Mouse (Mus musculus): ENCODE data around the gene Prss56. TPM values are rescaled to one million over a fixed set of nuclear protein-coding genes. Genes with fewer than 3 reads are reported as not detected.

Prss56 gene
- polyA plus RNA-seq, 2 experiments = 0.18 to 0.22 TPM

GRCm38 (mm10) chr1:87198119-87199065 is 15.3 kb downstream of the Prss56 start:
- Histone ChIP-seq H3K9ac (ENCODE audit: low read depth, low read length, severe bottlenecking) (no peak overlapping the region), H3K9me3 (ENCODE audit: control insufficient read depth, low read length) (no peaks in the 10 kb centered on the region), H3K4me2 (replicated peaks; ENCODE audit: low read depth, low read length, severe bottlenecking) (no peak overlapping the region), H3K36me3 (ENCODE audit: control insufficient read depth, insufficient read depth, low read length) (no peaks in the 10 kb centered on the region), H3K4me1 (ENCODE audit: control insufficient read depth, insufficient read depth, low read length) (no peaks in the 10 kb centered on the region), H3K27ac (replicated peaks; ENCODE audit: low read depth, low read length) (no peak overlapping the region), H3K27me3 (ENCODE audit: control insufficient read depth, insufficient read depth, low read length) (no peaks in the 10 kb centered on the region), H3K4me3 (replicated peaks; ENCODE audit: low read length) (no peak overlapping the region)
- WGBS = 71% methylated on average over 12 of the region's 12 CpGs
- TF ChIP-seq POLR2A (IDR thresholded peaks at IDR 0.05; ENCODE audit: borderline replicate concordance, extremely low read depth, insufficient read depth, insufficient read length) = no peak
- ATAC-seq (ENCODE audit: low FRiP score, low read depth) (0 out of 2 replicates have a peak, but pooled peaks have one; percentile 17), DNase-seq (ENCODE audit: low spot score) (no peak)

- Histone ChIP-seq H3K4me2 (replicated peaks; ENCODE audit: low read depth, low read length, severe bottlenecking) (no peak overlapping the region), H3K9ac (ENCODE audit: low read depth, low read length, severe bottlenecking) (no peak overlapping the region), H3K27me3 (ENCODE audit: control insufficient read depth, insufficient read depth, low read length) (no peaks in the 10 kb centered on the region), H3K36me3 (ENCODE audit: control insufficient read depth, insufficient read depth, low read length) (no peaks in the 10 kb centered on the region), H3K9me3 (ENCODE audit: control insufficient read depth, low read length) (no peaks in the 10 kb centered on the region), H3K4me3 (replicated peaks; ENCODE audit: low read length) (no peak overlapping the region), H3K27ac (replicated peaks; ENCODE audit: low read depth, low read length) (no peak overlapping the region), H3K4me1 (ENCODE audit: control insufficient read depth, insufficient read depth, low read length) (no peaks in the 10 kb centered on the region)
- no peak for TF ChIP-seq POLR2A (IDR thresholded peaks at IDR 0.05; ENCODE audit: borderline replicate concordance, extremely low read depth, insufficient read depth, insufficient read length)
- WGBS = 45% methylated on average over 2 of the region's 2 CpGs
- ATAC-seq (ENCODE audit: low FRiP score, low read depth) = no peak
- no peak for DNase-seq (ENCODE audit: low spot score)
Measured at GRCm38 (mm10) chr1:87200811-87201210, 17.7 kb downstream of the Prss56 start.

- H3K4me3 ChIP-seq (replicated peaks; ENCODE audit: low read length) = no peak overlapping the region
- DNase-seq (ENCODE audit: low spot score) = no peak
- H3K4me2 ChIP-seq (replicated peaks; ENCODE audit: low read depth, low read length, severe bottlenecking) = no peak overlapping the region
- no peaks in the 10 kb centered on the region for H3K36me3 ChIP-seq (ENCODE audit: control insufficient read depth, insufficient read depth, low read length)
- no peaks in the 10 kb centered on the region for H3K4me1 ChIP-seq (ENCODE audit: control insufficient read depth, insufficient read depth, low read length)
- TF ChIP-seq POLR2A (IDR thresholded peaks at IDR 0.05; ENCODE audit: borderline replicate concordance, extremely low read depth, insufficient read depth, insufficient read length) = no peak
- WGBS = 55% methylated on average over 1 of the region's 1 CpGs
- H3K27me3 ChIP-seq (ENCODE audit: control insufficient read depth, insufficient read depth, low read length) = no peaks in the 10 kb centered on the region
- no peak for ATAC-seq (ENCODE audit: low FRiP score, low read depth)
- no peak overlapping the region for H3K27ac ChIP-seq (replicated peaks; ENCODE audit: low read depth, low read length)
- no peak overlapping the region for H3K9ac ChIP-seq (ENCODE audit: low read depth, low read length, severe bottlenecking)
- H3K9me3 ChIP-seq (ENCODE audit: control insufficient read depth, low read length) = no peaks in the 10 kb centered on the region
Measured at GRCm38 (mm10) chr1:87201848-87202247, 18.7 kb downstream of the Prss56 start.

GRCm38 (mm10) chr1:87203779-87204178 is 20.7 kb downstream of the Prss56 start:
- 75% methylated on average over 5 of the region's 5 CpGs for WGBS
- TF ChIP-seq POLR2A (IDR thresholded peaks at IDR 0.05; ENCODE audit: borderline replicate concordance, extremely low read depth, insufficient read depth, insufficient read length) = no peak
- Histone ChIP-seq H3K4me3 (replicated peaks; ENCODE audit: low read length) (no peak overlapping the region), H3K9me3 (ENCODE audit: control insufficient read depth, low read length) (no peaks in the 10 kb centered on the region), H3K4me1 (ENCODE audit: control insufficient read depth, insufficient read depth, low read length) (no peaks in the 10 kb centered on the region), H3K4me2 (replicated peaks; ENCODE audit: low read depth, low read length, severe bottlenecking) (no peak overlapping the region), H3K27me3 (ENCODE audit: control insufficient read depth, insufficient read depth, low read length) (no peaks in the 10 kb centered on the region; the same call in 1 of the 2 replicates), H3K36me3 (ENCODE audit: control insufficient read depth, insufficient read depth, low read length) (no peaks in the 10 kb centered on the region), H3K9ac (ENCODE audit: low read depth, low read length, severe bottlenecking) (no peak overlapping the region), H3K27ac (replicated peaks; ENCODE audit: low read depth, low read length) (no peak overlapping the region)
- no peak for ATAC-seq (ENCODE audit: low FRiP score, low read depth)
- DNase-seq (ENCODE audit: low spot score) = no peak

- Histone ChIP-seq H3K27me3 (ENCODE audit: control insufficient read depth, insufficient read depth, low read length) (no peaks in the 10 kb centered on the region; the same call in 1 of the 2 replicates), H3K36me3 (ENCODE audit: control insufficient read depth, insufficient read depth, low read length) (no peaks in the 10 kb centered on the region), H3K4me3 (replicated peaks; ENCODE audit: low read length) (no peak within 1 kb of the TSS), H3K27ac (replicated peaks; ENCODE audit: low read depth, low read length) (no peak within 1 kb of the TSS), H3K9me3 (ENCODE audit: control insufficient read depth, low read length) (no peaks in the 10 kb centered on the region), H3K4me1 (ENCODE audit: control insufficient read depth, insufficient read depth, low read length) (no peaks in the 10 kb centered on the region), H3K9ac (ENCODE audit: low read depth, low read length, severe bottlenecking) (no peak within 1 kb of the TSS), H3K4me2 (replicated peaks; ENCODE audit: low read depth, low read length, severe bottlenecking) (no peak within 1 kb of the TSS)
- WGBS = 75% methylated on average over 7 of the region's 7 CpGs
- DNase-seq (ENCODE audit: low spot score) = no peak
- no peak for ATAC-seq (ENCODE audit: low FRiP score, low read depth)
- TF ChIP-seq POLR2A (IDR thresholded peaks at IDR 0.05; ENCODE audit: borderline replicate concordance, extremely low read depth, insufficient read depth, insufficient read length) = no peak
Measured at GRCm38 (mm10) chr1:87204465-87204864, 21.4 kb downstream of the Prss56 start, which contains the start of gene Chrng. Gene Chrng, plus strand, starts transcription at chr1:87204657.

Data from limb, embryonic 14.5 days (tissue).